Mouse (Mus musculus) stomach, embryonic 14.5 days (tissue): ENCODE results near the gene Fgd3. TPM values are rescaled to one million over a fixed set of nuclear protein-coding genes. Genes with fewer than 3 reads are reported as not detected.

ENCODE experiments used
- ATAC-seq: fragments of 200-750 bp; cut with Nextera tagmentation; 2 replicates; pipeline ENCODE4 v1.8.0; 2017; ENCODE audit warnings: low read depth, moderate TSS enrichment; ENCODE audit not compliant: insufficient number of reproducible peaks, insufficient read depth, low FRiP score
- H3K27ac ChIP-seq: fragments of 300-500 bp; sonication (generic); 2 replicates; pipeline ENCODE4 v1.5.1; 2014; ENCODE audit warnings: mild to moderate bottlenecking, low read length, moderate library complexity, mixed read lengths
- H3K27me3 ChIP-seq: fragments of 300-500 bp; sonication (generic); 2 replicates; pipeline ENCODE4 v1.6.1; 2014; ENCODE audit warnings: low read length, control low read depth, mixed read lengths; ENCODE audit not compliant: control insufficient read depth, insufficient read depth
- H3K36me3 ChIP-seq: fragments of 300-500 bp; sonication (generic); 2 replicates; pipeline ENCODE4 v1.6.1; 2014; ENCODE audit warnings: mild to moderate bottlenecking, control low read depth, low read length, moderate library complexity, mixed read lengths; ENCODE audit not compliant: control insufficient read depth, insufficient read depth
- H3K4me1 ChIP-seq: fragments of 300-500 bp; sonication (generic); 2 replicates; pipeline ENCODE4 v1.6.1; 2014; ENCODE audit warnings: low read length, control low read depth, mixed read lengths; ENCODE audit not compliant: control insufficient read depth, insufficient read depth
- H3K4me2 ChIP-seq: fragments of 300-500 bp; sonication (generic); replicated peaks from 2 replicates; pipeline ENCODE4 v1.6.1; 2014; ENCODE audit warnings: low read depth, low read length, control low read depth
- H3K4me3 ChIP-seq: fragments of 300-500 bp; sonication (generic); 2 replicates; pipeline ENCODE4 v1.5.1; 2014; ENCODE audit warnings: low read depth, low read length, control low read depth
- H3K9ac ChIP-seq: fragments of 300-500 bp; sonication (generic); replicated peaks from 2 replicates; pipeline ENCODE4 v1.6.1; 2014; ENCODE audit warnings: low read depth, mild to moderate bottlenecking, control low read depth, low read length, moderate library complexity, mixed read lengths
- H3K9me3 ChIP-seq: fragments of 300-500 bp; sonication (generic); 2 replicates; pipeline ENCODE4 v1.6.1; 2016; ENCODE audit warnings: low read depth, low read length, control low read depth; ENCODE audit not compliant: control insufficient read depth
- WGBS: fragments of 180-500 bp; shearing (Covaris S2); extraction: QIAGEN DNeasy Blood & Tissue Kit; methylation state at CpG from one replicate; pipeline ENCODE4 v1.1.7; 2014; 5-methylcytosine and 5-hydroxymethylcytosine counted together
- polyA plus RNA-seq: library from polyadenylated mRNA; unstranded; fragments of >200 nt; fragmentation: Nextera tagmentation; extraction: Ambion mirVana; gene quantifications from 2 replicates; pipeline ENCODE4 v1.2.1, GENCODE M21; 2014

The Fgd3 gene
- polyA plus RNA-seq, 1 experiment from 2014 or later = 0.51 TPM

DNA sequence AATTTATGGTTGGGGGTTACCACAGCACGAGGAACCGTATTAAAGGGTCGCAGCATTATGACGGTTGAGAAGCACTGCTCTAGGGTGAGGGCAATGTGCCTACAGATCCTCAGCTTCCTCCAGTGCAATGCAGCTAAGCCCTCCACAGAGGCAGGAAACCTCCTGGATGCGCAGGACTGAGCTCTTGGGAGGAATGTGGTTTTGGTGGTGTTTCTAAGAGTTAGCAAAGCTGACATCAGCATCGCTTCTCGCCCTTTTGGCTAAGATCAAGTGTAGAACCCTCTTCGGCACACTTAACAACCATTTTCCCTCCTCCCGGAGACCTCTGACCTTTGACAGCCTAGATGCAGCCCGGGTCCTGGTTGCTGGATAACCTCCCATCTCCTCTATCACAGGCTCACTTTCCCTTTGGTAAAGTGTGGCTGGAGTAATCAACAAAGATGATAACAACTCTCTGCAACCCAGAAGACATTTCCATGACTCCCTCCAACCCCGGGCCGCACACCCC is 72.8 kb downstream of the Fgd3 start:
- no peak for ATAC-seq
- Histone ChIP-seq H3K27me3 (peaks cover 14% of the 10 kb centered on the region; the same call in 1 of the 2 replicates), H3K27ac (no peak overlapping the region), H3K4me2 (peak overlapping the region; percentile 82), H3K9me3 (no peaks in the 10 kb centered on the region), H3K9ac (no peak overlapping the region), H3K36me3 (no peaks in the 10 kb centered on the region), H3K4me1 (no peaks in the 10 kb centered on the region), H3K4me3 (peak overlapping the region; percentile 40)
- WGBS = 38% methylated on average over 12 of the region's 12 CpGs

DNA sequence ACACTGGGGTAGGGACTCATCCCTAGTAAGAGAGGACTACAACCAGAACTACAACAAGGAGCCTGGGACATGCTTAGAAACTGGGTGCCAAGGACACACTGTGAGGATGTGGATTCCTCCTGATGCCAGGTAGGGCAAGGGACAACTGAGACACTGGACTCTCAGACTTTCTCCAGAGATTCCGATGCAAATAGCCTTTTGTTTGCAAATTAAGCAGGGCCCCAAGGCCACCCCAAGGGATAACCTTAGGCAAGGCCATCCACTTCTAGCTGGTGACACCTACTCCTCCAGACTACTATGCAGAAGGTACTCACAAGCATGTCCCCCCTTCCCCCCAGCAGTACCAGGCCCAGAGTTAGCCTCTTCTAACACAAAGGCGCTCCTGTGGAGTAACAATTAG is 73.5 kb downstream of the Fgd3 start:
- Histone ChIP-seq H3K27ac (no peak overlapping the region), H3K4me1 (no peaks in the 10 kb centered on the region), H3K4me2 (no peak overlapping the region), H3K27me3 (peaks cover 14% of the 10 kb centered on the region; the same call in 1 of the 2 replicates), H3K36me3 (no peaks in the 10 kb centered on the region), H3K4me3 (no peak overlapping the region), H3K9me3 (no peaks in the 10 kb centered on the region), H3K9ac (no peak overlapping the region)
- WGBS = 76% methylated on average over 2 of the region's 2 CpGs
- ATAC-seq = no peak

DNA sequence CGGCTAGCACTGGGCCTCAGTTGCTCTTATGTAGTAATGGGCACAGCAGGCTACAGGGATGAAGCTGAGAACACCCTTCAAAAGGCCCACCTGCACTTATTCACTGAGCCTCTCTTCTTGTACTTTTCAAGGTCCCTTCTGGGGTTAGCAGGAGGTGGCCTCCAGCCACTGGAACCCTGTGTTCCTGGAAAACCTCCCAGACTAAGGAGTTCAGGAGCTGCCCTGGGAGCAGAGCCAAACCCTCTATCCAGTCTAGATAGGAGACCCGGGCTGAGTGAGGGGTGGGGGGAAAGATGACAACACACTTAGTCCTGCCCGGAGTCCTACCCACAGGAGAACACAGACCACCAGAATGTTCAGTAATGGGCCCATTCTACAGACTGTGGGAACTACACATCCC is 74.1 kb downstream of the Fgd3 start:
- no peaks in the 10 kb centered on the region for H3K36me3 ChIP-seq
- WGBS = 72% methylated on average over 3 of the region's 3 CpGs
- H3K27ac ChIP-seq = no peak overlapping the region
- no peak overlapping the region for H3K4me2 ChIP-seq
- no peak for ATAC-seq
- peaks cover 14% of the 10 kb centered on the region; the same call in 1 of the 2 replicates for H3K27me3 ChIP-seq
- no peak overlapping the region for H3K9ac ChIP-seq
- no peaks in the 10 kb centered on the region for H3K4me1 ChIP-seq
- no peak overlapping the region for H3K4me3 ChIP-seq
- no peaks in the 10 kb centered on the region for H3K9me3 ChIP-seq

DNA sequence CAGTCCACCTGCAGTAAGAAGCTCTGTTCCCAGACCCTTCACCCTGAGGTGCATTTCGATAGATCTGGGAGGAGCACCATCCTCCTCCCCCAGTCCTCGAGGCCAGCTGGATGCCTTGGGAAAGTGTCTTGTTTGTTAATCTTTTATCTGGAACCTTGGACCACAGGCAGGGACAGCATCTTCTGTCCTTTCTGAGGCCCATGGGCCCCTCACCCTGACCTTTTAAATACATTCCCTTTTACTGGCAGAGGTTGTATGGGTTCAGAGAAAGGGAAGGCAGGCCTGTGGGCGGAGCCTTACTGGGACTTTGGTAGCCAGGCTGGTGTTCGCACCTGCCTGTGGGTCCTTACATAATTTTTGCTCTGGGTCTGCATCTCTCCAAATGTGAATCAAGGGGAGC is 74.9 kb downstream of the Fgd3 start:
- Histone ChIP-seq H3K27me3 (peaks cover 14% of the 10 kb centered on the region; the same call in 1 of the 2 replicates), H3K4me3 (no peak overlapping the region), H3K4me2 (no peak overlapping the region), H3K36me3 (no peaks in the 10 kb centered on the region), H3K27ac (no peak overlapping the region), H3K4me1 (no peaks in the 10 kb centered on the region), H3K9ac (no peak overlapping the region), H3K9me3 (no peaks in the 10 kb centered on the region)
- WGBS = 51% methylated on average over 4 of the region's 4 CpGs
- ATAC-seq = no peak

DNA sequence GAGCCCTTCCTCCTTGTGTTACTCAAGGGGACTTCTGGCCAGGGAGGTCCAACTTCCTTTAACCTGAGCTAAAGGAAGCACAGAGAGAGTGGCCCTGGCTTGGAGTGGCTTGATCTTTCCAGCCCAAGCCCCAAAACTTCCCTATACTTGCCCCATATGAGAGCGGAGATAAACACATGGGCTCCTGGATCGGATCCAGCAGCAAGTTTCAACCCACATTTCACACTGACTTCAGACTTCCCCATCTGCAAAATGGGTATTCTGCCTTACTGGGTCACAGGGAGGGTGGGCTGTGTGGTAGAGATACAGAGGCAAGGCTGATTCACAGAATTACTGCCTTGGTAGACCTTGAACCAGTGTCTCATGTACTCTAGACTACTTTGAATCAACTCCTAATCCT is 76.6 kb downstream of the Fgd3 start:
- H3K27me3 ChIP-seq = peaks cover 14% of the 10 kb centered on the region; the same call in 1 of the 2 replicates
- no peak overlapping the region for H3K27ac ChIP-seq
- H3K9ac ChIP-seq = no peak overlapping the region
- no peak for ATAC-seq
- 92% methylated on average over 2 of the region's 2 CpGs for WGBS
- no peak overlapping the region for H3K4me2 ChIP-seq
- no peaks in the 10 kb centered on the region for H3K9me3 ChIP-seq
- H3K4me3 ChIP-seq = no peak overlapping the region
- no peaks in the 10 kb centered on the region for H3K36me3 ChIP-seq
- H3K4me1 ChIP-seq = no peaks in the 10 kb centered on the region

DNA sequence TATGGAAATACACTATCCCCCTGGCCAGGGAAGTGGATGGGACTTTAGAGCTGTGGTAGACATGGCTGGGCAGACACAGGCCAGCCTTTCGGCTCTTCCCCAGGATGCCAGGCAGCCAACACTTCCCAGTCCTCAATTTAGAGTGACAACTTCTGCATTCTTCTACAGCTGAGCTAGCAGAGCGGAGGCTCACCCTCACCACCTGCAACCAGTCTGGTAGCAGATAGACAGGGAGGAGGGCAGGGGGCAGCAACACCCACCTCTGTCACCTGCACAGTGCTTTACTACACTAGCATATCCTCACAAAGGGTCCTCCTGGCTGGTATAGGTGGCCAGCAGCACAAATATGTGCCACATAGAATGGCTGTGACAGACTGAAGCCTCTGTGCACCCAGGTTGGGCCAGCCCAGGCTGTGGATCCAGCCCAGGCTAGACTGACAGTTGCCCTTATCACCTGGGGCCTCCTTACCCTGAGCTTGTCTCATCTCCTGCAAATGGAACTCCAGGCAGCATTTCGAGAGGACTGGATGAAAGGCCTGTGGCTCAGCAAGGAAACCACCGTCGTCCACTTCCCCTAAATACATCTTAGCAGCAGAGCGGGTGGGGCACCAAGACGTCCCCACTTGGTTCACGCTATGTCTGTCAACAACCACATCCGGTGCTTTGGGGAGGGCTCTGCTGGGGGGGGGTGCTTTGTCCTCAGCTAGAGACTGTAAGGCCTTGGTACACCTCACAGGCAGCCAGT is 77.6 kb downstream of the Fgd3 start:
- H3K27ac ChIP-seq = no peak overlapping the region
- H3K9ac ChIP-seq = no peak overlapping the region
- no peaks in the 10 kb centered on the region for H3K36me3 ChIP-seq
- no peaks in the 10 kb centered on the region for H3K4me1 ChIP-seq
- no peaks in the 10 kb centered on the region for H3K9me3 ChIP-seq
- WGBS = 65% methylated on average over 9 of the region's 9 CpGs
- H3K27me3 ChIP-seq = 0 out of 2 replicates have a peak, but pooled peaks cover 7% of the 10 kb centered on the region
- no peak overlapping the region for H3K4me3 ChIP-seq
- no peak overlapping the region for H3K4me2 ChIP-seq
- ATAC-seq = no peak

DNA sequence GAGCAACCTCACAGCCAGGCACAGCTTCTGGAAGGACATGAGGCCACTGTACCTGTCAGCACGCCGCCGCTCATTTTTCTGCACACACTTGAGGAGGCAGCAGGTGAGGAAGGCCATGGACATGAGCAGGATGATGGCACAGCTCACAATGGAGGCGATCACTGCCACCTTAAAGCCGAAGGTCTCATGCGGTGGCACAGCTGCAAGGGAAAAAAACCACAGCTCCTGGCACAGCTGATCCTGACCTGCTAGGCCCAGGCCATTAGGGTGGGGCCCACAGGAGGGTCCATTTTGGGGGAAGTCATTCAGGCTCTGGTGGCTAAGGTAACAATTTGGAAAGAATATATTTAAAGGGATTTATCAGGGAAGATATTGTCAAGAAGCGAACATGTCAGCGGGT is 81.4 kb downstream of the Fgd3 start:
- Histone ChIP-seq H3K27me3 (no peaks in the 10 kb centered on the region), H3K27ac (no peak overlapping the region), H3K4me1 (no peaks in the 10 kb centered on the region), H3K9ac (no peak overlapping the region), H3K4me3 (no peak overlapping the region), H3K4me2 (no peak overlapping the region), H3K9me3 (no peaks in the 10 kb centered on the region), H3K36me3 (no peaks in the 10 kb centered on the region)
- no peak for ATAC-seq
- WGBS = 89% methylated on average over 8 of the region's 8 CpGs

DNA sequence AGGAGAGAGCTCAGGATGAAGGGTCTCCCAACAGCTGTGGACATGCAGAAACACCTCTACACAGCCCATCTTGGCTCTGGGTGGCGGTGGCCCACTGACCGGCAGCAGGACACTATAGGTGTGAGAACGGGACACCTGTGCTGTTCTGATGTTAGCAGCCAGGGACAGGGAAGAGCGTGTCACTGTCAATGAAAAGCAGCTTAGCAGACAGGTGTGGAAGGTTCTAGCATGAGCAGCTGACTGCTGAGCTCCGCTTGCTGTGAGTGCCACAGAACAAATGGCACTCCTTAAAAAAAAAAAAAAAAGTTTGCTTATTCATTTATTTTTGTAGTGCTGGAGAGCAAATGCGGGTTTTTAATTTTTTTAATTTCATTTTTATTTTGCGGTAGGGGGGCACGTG is 82.5 kb downstream of the Fgd3 start:
- no peak for ATAC-seq
- no peak overlapping the region for H3K4me2 ChIP-seq
- H3K9ac ChIP-seq = no peak overlapping the region
- no peaks in the 10 kb centered on the region for H3K27me3 ChIP-seq
- H3K4me3 ChIP-seq = no peak overlapping the region
- WGBS = 86% methylated on average over 8 of the region's 8 CpGs
- no peaks in the 10 kb centered on the region for H3K9me3 ChIP-seq
- H3K36me3 ChIP-seq = no peaks in the 10 kb centered on the region
- no peak overlapping the region for H3K27ac ChIP-seq
- H3K4me1 ChIP-seq = no peaks in the 10 kb centered on the region

DNA sequence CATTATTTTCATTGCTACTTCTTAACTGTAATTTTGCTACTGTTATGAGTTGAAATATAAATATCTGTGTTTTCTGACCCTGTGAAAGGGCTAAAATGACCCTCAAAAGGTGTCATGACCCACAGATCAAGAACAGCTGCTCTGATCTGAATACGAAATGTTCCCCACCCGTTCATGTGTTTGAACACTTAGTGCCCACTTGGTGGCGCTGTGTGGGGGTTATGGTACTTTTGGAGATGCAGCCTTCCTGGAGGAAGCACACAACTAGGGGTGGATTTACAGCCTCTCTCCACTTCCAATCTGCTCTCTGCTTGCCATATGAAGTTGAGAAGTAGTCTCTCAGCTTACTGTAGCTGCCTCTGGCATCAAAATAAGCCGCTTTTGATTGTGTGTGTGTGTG is 85.4 kb downstream of the Fgd3 start:
- no peaks in the 10 kb centered on the region for H3K36me3 ChIP-seq
- H3K4me2 ChIP-seq = no peak overlapping the region
- H3K4me1 ChIP-seq = no peaks in the 10 kb centered on the region
- no peaks in the 10 kb centered on the region for H3K27me3 ChIP-seq
- no peak overlapping the region for H3K4me3 ChIP-seq
- 94% methylated on average over 4 of the region's 4 CpGs for WGBS
- H3K27ac ChIP-seq = no peak overlapping the region
- H3K9me3 ChIP-seq = no peaks in the 10 kb centered on the region
- ATAC-seq = no peak
- no peak overlapping the region for H3K9ac ChIP-seq
